Mouse (Mus musculus): ENCODE results near the gene Ces3b. TPM values are rescaled to one million over a fixed set of nuclear protein-coding genes. Genes with fewer than 3 reads are reported as not detected.
"Not testable (repeated sequence)": the region's sequence is repeated elsewhere in the genome, so short reads cannot be mapped to it uniquely, and the experiment has no call there.

Ces3b gene
- not detected in 2 replicates for polyA plus RNA-seq (2014; fragmentation: Nextera tagmentation; extraction: Ambion mirVana)

DNA sequence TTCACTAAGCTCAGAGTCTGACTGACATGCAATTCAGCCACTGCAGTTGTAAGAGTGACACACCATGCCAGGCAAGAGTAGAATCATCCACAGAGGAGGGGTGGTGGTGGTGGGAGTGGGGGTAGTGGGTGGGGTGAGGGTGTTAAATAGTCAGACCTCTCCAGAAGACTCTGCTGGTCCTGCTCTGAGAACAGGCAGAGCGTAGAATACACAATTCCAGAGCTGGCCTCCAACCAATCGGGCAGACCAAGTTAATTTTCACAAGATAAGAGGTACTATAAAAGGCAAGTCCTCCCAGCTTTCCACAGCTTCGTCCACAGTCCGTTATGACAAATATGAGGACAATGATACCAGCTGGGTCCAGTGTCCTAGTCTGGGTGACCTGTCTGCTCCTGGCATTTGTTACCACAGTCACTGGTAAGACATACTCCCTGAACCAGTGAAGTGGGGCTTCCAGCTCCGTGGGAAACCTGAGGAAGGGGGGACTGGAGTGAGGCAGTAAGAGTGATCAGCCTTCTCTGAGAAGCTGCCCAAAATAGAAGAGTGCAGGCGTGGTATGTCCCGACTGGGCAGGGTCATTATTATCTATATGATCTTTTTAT is at the start of gene Ces3b:
Gene Ces3b (plus strand): TSS at position 305 of the 602 bp plus-strand sequence.
- Histone ChIP-seq H3K4me3 (ENCODE audit: low read depth, low read length) (no peak within 1 kb of the TSS), H3K4me1 (ENCODE audit: control insufficient read depth, insufficient read depth, low read length) (no peaks in the 10 kb centered on the region), H3K4me2 (ENCODE audit: low read depth) (no peak within 1 kb of the TSS), H3K36me3 (ENCODE audit: control insufficient read depth, insufficient read depth, low read length) (no peaks in the 10 kb centered on the region), H3K27me3 (ENCODE audit: control insufficient read depth, insufficient read depth, low read length) (no peaks in the 10 kb centered on the region), H3K9me3 (ENCODE audit: control insufficient read depth, low read length) (no peaks in the 10 kb centered on the region), H3K27ac (ENCODE audit: low read depth, low read length) (no peak within 1 kb of the TSS), H3K9ac (ENCODE audit: low read length) (no peak within 1 kb of the TSS)
- DNase-seq (ENCODE audit: low spot score) (no peak), ATAC-seq (ENCODE audit: insufficient read depth, low FRiP score, low TSS enrichment) (no peak)
- WGBS = 83% methylated on average over 7 of the region's 7 CpGs

- Histone ChIP-seq H3K4me2 (ENCODE audit: low read depth) (no peak overlapping the region), H3K36me3 (ENCODE audit: control insufficient read depth, insufficient read depth, low read length) (no peaks in the 10 kb centered on the region), H3K27me3 (ENCODE audit: control insufficient read depth, insufficient read depth, low read length) (no peaks in the 10 kb centered on the region), H3K9ac (ENCODE audit: low read length) (no peak overlapping the region), H3K4me3 (ENCODE audit: low read depth, low read length) (no peak overlapping the region), H3K27ac (ENCODE audit: low read depth, low read length) (no peak overlapping the region), H3K4me1 (ENCODE audit: control insufficient read depth, insufficient read depth, low read length) (no peaks in the 10 kb centered on the region), H3K9me3 (ENCODE audit: control insufficient read depth, low read length) (no peaks in the 10 kb centered on the region)
- WGBS = 59% methylated on average over 1 of the region's 1 CpGs
- no peak for ATAC-seq (ENCODE audit: insufficient read depth, low FRiP score, low TSS enrichment)
- DNase-seq (ENCODE audit: low spot score) = no peak
These were observed 40.0 kb upstream of the Ces3b start for GRCm38 (mm10) chr8:105043510-105043909.

- Histone ChIP-seq H3K4me1 (ENCODE audit: control insufficient read depth, insufficient read depth, low read length) (no peaks in the 10 kb centered on the region), H3K9me3 (ENCODE audit: control insufficient read depth, low read length) (no peaks in the 10 kb centered on the region), H3K4me2 (ENCODE audit: low read depth) (no peak overlapping the region), H3K27ac (ENCODE audit: low read depth, low read length) (no peak overlapping the region), H3K9ac (ENCODE audit: low read length) (no peak overlapping the region), H3K27me3 (ENCODE audit: control insufficient read depth, insufficient read depth, low read length) (no peaks in the 10 kb centered on the region), H3K36me3 (ENCODE audit: control insufficient read depth, insufficient read depth, low read length) (no peaks in the 10 kb centered on the region), H3K4me3 (ENCODE audit: low read depth, low read length) (no peak overlapping the region)
- ATAC-seq (ENCODE audit: insufficient read depth, low FRiP score, low TSS enrichment) (no peak), DNase-seq (ENCODE audit: low spot score) (no peak)
- 91% methylated on average over 3 of the region's 3 CpGs for WGBS
These were observed 37.6 kb upstream of the Ces3b start for GRCm38 (mm10) chr8:105045824-105046401.

GRCm38 (mm10) chr8:105048371-105048854 is 35.1 kb upstream of the Ces3b start, which contains the start of gene Ces3a:
Gene Ces3a (plus strand): TSS chr8:105048601.
- Histone ChIP-seq H3K9ac (ENCODE audit: low read length) (no peak within 1 kb of the TSS), H3K4me3 (ENCODE audit: low read depth, low read length) (no peak within 1 kb of the TSS), H3K9me3 (ENCODE audit: control insufficient read depth, low read length) (no peaks in the 10 kb centered on the region), H3K4me2 (ENCODE audit: low read depth) (no peak within 1 kb of the TSS), H3K36me3 (ENCODE audit: control insufficient read depth, insufficient read depth, low read length) (no peaks in the 10 kb centered on the region), H3K4me1 (ENCODE audit: control insufficient read depth, insufficient read depth, low read length) (no peaks in the 10 kb centered on the region), H3K27ac (ENCODE audit: low read depth, low read length) (no peak within 1 kb of the TSS), H3K27me3 (ENCODE audit: control insufficient read depth, insufficient read depth, low read length) (no peaks in the 10 kb centered on the region)
- DNase-seq (ENCODE audit: low spot score) = no peak
- WGBS = 81% methylated on average over 3 of the region's 3 CpGs
- no peak for ATAC-seq (ENCODE audit: insufficient read depth, low FRiP score, low TSS enrichment)

GRCm38 (mm10) chr8:105056211-105056610 is 27.3 kb upstream of the Ces3b start:
- no peak overlapping the region for H3K4me2 ChIP-seq (ENCODE audit: low read depth)
- WGBS = 95% methylated on average over 4 of the region's 4 CpGs

GRCm38 (mm10) chr8:105060056-105060455 is 23.5 kb upstream of the Ces3b start:
- DNase-seq (ENCODE audit: low spot score) (no peak), ATAC-seq (ENCODE audit: insufficient read depth, low FRiP score, low TSS enrichment) (no peak)
- Histone ChIP-seq H3K4me2 (ENCODE audit: low read depth) (no peak overlapping the region), H3K4me3 (ENCODE audit: low read depth, low read length) (no peak overlapping the region), H3K9me3 (ENCODE audit: control insufficient read depth, low read length) (no peaks in the 10 kb centered on the region), H3K27ac (ENCODE audit: low read depth, low read length) (no peak overlapping the region), H3K9ac (ENCODE audit: low read length) (no peak overlapping the region), H3K27me3 (ENCODE audit: control insufficient read depth, insufficient read depth, low read length) (no peaks in the 10 kb centered on the region), H3K36me3 (ENCODE audit: control insufficient read depth, insufficient read depth, low read length) (no peaks in the 10 kb centered on the region), H3K4me1 (ENCODE audit: control insufficient read depth, insufficient read depth, low read length) (no peaks in the 10 kb centered on the region)

More at GRCm38 (mm10) chr8:105056211-105056610, 27.3 kb upstream of the Ces3b start:
- no peaks in the 10 kb centered on the region for H3K27me3 ChIP-seq (ENCODE audit: control insufficient read depth, insufficient read depth, low read length)
- H3K36me3 ChIP-seq (ENCODE audit: control insufficient read depth, insufficient read depth, low read length) = no peaks in the 10 kb centered on the region
- no peak overlapping the region for H3K4me3 ChIP-seq (ENCODE audit: low read depth, low read length)
- ATAC-seq (ENCODE audit: insufficient read depth, low FRiP score, low TSS enrichment) = no peak
- H3K27ac ChIP-seq (ENCODE audit: low read depth, low read length) = no peak overlapping the region
- H3K9ac ChIP-seq (ENCODE audit: low read length) = no peak overlapping the region
- H3K9me3 ChIP-seq (ENCODE audit: control insufficient read depth, low read length) = no peaks in the 10 kb centered on the region
- no peak for DNase-seq (ENCODE audit: low spot score)
- H3K4me1 ChIP-seq (ENCODE audit: control insufficient read depth, insufficient read depth, low read length) = no peaks in the 10 kb centered on the region

GRCm38 (mm10) chr8:105066761-105067160 is 16.8 kb upstream of the Ces3b start:
- H3K4me2 ChIP-seq (ENCODE audit: low read depth) = no peak overlapping the region
- H3K27ac ChIP-seq (ENCODE audit: low read depth, low read length) = no peak overlapping the region
- 8% methylated on average over 1 of the region's 1 CpGs for WGBS
- H3K36me3 ChIP-seq (ENCODE audit: control insufficient read depth, insufficient read depth, low read length) = no peaks in the 10 kb centered on the region
- ATAC-seq (ENCODE audit: insufficient read depth, low FRiP score, low TSS enrichment) (peak; percentile 55), DNase-seq (ENCODE audit: low spot score) (peak; percentile 66)
- no peaks in the 10 kb centered on the region for H3K27me3 ChIP-seq (ENCODE audit: control insufficient read depth, insufficient read depth, low read length)
- H3K9ac ChIP-seq (ENCODE audit: low read length) = no peak overlapping the region
- no peaks in the 10 kb centered on the region for H3K9me3 ChIP-seq (ENCODE audit: control insufficient read depth, low read length)
- no peak overlapping the region for H3K4me3 ChIP-seq (ENCODE audit: low read depth, low read length)
- no peaks in the 10 kb centered on the region for H3K4me1 ChIP-seq (ENCODE audit: control insufficient read depth, insufficient read depth, low read length)

GRCm38 (mm10) chr8:105067905-105068304 is 15.6 kb upstream of the Ces3b start:
- not testable (repeated sequence) for H3K4me1 ChIP-seq (ENCODE audit: control insufficient read depth, insufficient read depth, low read length); H3K9ac ChIP-seq (ENCODE audit: low read length); H3K27me3 ChIP-seq (ENCODE audit: control insufficient read depth, insufficient read depth, low read length); H3K9me3 ChIP-seq (ENCODE audit: control insufficient read depth, low read length); ATAC-seq (ENCODE audit: insufficient read depth, low FRiP score, low TSS enrichment); H3K36me3 ChIP-seq (ENCODE audit: control insufficient read depth, insufficient read depth, low read length); H3K27ac ChIP-seq (ENCODE audit: low read depth, low read length); H3K4me2 ChIP-seq (ENCODE audit: low read depth); H3K4me3 ChIP-seq (ENCODE audit: low read depth, low read length); DNase-seq (ENCODE audit: low spot score)
- WGBS = 69% methylated on average over 7 of the region's 7 CpGs

DNA sequence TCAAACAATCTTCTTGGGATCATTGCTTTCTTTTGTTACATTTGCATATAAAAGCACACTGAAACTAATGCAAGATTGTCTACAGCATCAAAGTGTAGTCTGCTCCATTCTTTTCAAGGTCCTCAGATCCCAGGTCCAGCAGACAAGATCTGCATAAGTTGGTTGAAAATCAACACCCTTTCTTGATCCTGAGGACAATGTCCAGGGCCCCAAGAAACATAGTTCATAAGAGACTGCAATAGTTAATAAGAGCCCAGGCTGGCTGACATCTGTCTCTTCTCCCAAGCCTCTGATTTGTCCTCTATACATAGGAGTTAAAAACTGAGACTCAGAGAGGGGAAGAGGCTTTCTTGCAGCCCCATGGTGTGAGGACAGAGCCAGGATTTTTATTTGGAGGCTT is 14.6 kb upstream of the Ces3b start:
- H3K4me3 ChIP-seq (ENCODE audit: low read depth, low read length) = no peak overlapping the region
- no peak overlapping the region for H3K9ac ChIP-seq (ENCODE audit: low read length)
- no peak overlapping the region for H3K4me2 ChIP-seq (ENCODE audit: low read depth)
- no peak overlapping the region for H3K27ac ChIP-seq (ENCODE audit: low read depth, low read length)
- no peaks in the 10 kb centered on the region for H3K9me3 ChIP-seq (ENCODE audit: control insufficient read depth, low read length)
- H3K27me3 ChIP-seq (ENCODE audit: control insufficient read depth, insufficient read depth, low read length) = no peaks in the 10 kb centered on the region
- no peak for ATAC-seq (ENCODE audit: insufficient read depth, low FRiP score, low TSS enrichment)
- no peaks in the 10 kb centered on the region for H3K36me3 ChIP-seq (ENCODE audit: control insufficient read depth, insufficient read depth, low read length)
- no peaks in the 10 kb centered on the region for H3K4me1 ChIP-seq (ENCODE audit: control insufficient read depth, insufficient read depth, low read length)
- no peak for DNase-seq (ENCODE audit: low spot score)

Data from neural tube, embryonic 11.5 days (tissue).